Mouse (Mus musculus) adrenal gland, adult 2 months (tissue): ENCODE measurements at regions not wholly inside any gene's neighbourhood (a gene's known extent, or its start where the extent isn't known, plus 50 kb on each side); places are given as distances from the start of the nearest gene placed in this dataset.
A peak's percentile ranks its signal among the peaks of the same experiment; 100 is the strongest.

Experiments used
- DNase-seq: peaks from one replicate; pipeline ENCODE4 v3.0.0; 2021

DNA sequence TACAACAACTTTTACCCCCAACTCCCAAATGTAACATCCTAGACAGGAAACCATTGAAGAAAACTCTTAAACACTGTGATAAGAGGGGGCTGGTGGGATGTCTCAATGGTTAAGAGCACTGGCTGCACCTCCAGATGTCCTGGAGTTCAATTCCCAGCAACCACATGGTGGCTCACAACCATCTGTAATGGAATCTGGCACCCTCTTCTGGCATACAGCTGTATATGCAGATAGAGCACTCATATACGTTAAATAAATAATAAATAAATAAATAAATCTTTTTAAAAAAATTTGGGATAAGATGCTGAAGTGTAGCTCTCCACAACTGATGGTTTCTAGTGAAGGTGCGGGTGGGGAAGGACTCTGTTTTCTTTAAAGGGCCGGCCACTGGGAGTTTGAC lies 69.3 kb downstream of the Kctd15 start:
- DNase-seq: no peak

DNA sequence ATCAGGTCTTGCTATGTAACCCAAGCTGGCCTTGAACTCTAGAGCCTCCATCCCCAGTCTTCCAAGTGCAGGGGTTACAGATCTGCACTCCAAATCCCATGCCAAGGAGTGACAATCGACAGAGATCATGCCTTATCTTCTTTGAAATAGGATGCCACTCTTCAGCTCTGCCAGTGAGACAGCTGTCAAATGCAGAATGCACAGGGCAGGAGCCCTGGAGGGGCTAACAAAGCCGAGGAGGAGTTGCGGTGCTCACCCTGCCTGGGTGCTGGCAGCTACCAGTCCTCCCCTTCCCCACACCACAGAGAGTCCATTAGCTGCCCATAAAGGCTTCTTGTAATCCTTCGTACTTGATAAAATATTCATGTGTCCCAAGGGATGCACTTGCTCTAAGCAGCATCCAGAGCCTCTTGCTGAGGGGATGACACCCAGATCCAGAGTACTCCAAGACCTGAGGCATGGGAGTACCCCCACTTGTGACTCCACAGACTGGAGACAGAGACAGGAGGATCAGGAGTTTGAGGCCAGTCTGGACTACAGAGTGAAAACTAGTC lies 71.1 kb downstream of the Kctd15 start:
- no peak for DNase-seq

DNA sequence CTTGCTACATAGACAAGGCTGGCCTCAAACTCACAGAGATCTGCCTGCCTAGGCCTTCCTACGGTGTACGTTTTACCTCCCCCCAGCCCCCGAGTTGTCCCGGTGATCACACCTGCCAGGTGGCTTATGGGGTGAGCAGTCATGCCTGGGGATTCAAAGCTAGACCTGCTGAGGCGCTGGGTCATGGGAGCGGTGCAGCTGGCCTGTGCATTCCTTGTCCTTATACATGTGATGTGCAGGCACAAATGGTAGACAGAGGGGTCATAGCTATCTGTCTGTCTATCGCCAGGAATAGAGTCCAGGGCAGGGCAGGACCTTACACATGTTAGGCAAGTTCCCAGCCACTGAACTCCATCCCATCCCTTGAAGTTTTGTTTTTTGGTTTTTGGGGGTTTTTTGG lies 71.7 kb downstream of the Kctd15 start:
- DNase-seq: no peak

DNA sequence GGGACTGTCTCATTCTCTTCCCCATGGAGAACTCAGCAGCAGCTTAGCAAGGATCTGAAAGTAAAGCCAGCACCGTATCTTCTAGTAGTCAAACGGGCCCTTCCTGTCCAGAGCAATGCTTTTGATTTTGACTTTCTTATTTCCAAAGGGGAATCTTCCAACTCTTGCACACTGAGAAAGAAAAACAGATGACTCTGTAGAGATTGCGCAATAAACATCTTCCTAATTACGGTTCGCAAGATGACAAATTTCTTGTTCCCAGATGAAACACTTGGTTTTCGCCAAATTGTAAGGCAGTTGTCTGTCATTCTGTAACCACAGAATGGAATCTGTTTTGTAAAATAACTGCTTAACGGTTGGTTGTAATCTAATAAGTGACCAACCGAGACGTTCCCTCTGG lies 75.7 kb downstream of the Kctd15 start:
- no peak for DNase-seq

DNA sequence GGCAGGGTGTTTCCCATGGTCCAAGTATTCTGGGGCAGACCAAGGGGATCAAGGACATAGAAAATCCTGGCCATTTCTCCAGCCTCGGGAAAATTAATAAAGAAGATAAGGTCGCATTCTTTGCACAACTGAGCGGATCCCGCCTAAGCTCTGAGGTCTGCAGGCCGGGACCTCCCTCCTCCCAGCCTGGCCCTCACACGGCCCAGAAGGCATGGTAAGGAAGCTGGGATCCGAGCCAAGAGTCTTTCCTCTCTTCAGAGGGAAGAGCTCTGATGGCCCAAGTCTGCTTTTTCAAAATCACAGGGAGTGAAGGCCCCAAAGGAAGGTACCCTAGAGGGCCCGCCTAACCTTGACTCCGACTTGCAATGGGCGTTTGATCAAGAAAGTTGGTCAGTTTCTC lies 85.2 kb downstream of the Kctd15 start:
- DNase-seq: peak; percentile 53

DNA sequence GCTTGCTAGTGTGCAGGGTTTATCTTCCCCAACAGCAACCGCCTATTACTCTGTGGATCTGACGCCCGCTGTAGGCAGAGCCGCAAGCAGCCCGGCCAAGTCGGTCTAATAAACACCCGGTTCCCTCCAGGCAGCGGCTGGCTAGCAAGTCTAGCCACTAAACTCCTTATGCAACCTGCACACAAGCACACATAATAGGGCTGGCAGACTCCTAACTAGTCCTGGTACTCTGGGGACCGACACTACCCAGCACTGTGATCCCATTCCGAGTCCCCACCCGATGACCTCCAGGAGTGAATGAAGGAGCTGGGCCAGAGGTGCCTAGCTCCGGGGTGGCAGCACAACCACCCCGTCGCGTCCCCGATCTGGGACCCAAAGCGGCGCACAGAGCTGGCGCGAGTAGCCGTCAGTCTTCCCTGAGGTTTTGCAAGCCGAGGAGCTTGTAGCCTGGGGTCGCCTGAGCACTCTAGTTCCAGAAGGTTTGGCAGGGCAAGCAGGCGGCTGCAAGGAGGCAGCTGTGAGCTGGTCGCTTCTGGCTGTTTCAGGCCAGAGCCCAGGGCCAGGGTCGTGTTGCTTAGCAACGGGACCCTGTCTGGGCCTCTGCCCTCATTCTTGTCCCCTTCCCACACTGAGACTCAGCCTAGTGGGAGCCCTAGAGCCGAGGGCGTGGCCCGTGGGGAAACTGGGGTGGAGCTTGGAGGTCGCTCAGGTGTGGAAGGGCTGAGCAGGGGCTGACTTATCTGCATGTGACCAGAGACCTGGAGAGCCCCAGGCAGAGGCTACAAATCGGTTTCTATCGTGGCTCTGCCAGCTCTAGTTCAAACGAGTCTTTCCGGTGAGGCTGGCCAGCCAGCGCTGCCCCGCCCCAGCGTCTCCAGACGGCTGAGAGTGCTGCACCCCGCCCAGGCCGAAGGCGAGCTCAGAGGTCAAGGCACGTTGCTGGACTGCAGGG lies 86.1 kb downstream of the Kctd15 start:
- DNase-seq: peak; percentile 72

DNA sequence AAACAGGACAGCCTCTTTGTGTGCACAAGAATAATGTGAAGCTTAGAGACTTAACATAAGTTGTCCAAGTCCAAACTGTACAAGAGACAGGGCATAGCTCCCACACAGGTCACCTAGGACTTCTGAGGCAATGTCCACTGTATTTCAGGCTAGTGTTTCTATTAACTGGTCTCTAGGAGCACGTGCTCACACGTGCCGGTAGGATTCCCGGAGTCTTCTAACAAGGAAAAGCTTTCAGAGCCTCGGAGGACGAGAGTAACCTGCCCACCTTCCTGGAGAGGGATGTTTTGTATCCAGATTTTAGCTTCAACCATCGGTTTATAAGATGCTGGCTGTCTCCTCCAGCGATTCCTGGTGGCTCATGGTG lies 86.8 kb downstream of the Kctd15 start:
- no peak for DNase-seq

DNA sequence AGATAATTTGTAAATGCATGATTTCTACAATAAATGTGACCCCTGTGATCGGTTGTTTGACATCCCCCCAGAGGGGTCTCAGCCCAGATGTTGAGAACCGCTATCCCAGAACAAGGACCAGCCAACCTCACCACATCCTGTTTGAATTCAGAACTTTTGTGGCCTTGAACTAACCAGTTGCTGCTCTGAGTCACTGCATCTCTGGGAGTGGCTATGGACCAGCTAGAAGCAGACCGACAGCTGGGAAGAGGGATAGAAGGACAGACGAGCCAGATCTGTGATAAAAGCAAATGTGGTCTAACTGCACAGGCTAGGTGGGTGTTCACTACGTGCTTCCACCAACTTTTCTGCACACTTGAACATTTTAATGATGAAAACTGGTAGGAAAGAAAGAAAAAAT lies 89.0 kb downstream of the Kctd15 start:
- peak; percentile 57 for DNase-seq

DNA sequence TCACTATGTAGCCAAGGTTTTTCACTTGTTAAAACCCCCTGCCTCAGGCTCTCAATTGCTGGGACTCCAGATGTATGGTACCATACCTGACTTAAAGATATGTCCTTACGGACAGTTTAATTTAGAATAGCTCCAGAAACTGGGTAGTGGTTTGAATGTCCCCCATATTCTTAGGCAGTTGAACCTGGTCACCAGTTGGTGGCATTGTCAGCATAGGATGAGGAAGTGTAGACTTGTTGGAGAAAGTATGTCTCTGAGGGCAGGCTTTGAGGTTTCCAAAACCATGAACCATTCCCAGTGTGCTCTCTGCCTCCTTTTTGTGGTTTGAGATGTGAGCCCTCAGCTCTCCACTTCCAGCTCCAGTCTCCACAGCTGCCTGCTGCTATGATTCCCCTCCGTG lies 94.4 kb downstream of the Kctd15 start:
- no peak for DNase-seq

DNA sequence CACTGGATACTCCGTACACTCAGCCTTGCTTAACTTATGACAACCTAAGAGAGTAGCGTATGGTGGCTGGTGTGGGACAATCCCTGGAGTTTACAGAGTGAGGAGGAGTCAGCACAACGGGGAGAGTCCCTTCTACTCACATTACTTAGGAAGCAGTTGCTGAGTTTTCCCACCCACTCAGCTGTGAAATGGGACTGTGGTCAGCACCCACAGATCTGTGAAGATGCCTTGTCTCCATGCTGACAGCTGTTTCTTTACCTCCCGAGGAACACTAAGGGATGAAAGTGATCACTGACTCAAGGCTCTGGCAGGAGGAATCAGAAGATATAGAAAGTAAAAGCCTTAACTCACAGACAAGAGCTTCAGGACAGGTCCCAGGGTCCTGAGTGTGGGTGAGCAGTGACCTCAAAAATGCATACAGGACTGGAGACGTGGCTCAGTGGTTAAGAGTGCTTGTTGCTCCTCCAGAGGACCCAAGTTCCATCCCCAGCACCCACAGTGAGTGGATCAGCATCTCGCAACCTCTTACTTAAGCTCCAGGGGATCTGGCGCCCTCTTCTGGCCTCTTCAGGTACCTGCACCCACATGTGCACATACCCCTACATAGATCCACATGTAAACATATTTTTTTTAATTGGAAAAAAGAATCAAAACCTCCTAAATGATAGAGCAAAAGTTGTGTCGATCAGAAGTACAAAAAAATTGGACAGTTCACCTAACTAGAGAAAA lies 97.8 kb downstream of the Kctd15 start:
- no peak for DNase-seq

DNA sequence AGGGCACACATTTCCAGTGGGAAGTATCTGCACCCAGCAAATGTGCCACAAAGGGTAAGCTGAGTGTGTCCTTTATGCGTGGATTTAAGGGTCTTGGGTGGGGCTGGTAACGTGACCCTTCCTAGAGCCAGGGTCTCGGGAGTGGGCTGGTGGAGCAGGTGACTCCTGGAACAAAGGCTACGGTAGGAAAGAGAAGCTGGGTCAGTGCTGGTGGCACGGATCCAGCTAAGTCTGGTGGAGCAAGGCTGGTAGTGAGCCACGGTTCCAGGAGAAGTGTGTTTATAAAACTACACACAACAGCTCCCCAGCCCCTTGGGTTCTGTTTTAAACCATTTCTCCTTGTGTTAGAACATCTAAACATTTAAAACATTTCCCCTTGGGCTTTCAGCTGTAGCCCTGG lies 101.3 kb downstream of the Kctd15 start:
- DNase-seq: no peak

DNA sequence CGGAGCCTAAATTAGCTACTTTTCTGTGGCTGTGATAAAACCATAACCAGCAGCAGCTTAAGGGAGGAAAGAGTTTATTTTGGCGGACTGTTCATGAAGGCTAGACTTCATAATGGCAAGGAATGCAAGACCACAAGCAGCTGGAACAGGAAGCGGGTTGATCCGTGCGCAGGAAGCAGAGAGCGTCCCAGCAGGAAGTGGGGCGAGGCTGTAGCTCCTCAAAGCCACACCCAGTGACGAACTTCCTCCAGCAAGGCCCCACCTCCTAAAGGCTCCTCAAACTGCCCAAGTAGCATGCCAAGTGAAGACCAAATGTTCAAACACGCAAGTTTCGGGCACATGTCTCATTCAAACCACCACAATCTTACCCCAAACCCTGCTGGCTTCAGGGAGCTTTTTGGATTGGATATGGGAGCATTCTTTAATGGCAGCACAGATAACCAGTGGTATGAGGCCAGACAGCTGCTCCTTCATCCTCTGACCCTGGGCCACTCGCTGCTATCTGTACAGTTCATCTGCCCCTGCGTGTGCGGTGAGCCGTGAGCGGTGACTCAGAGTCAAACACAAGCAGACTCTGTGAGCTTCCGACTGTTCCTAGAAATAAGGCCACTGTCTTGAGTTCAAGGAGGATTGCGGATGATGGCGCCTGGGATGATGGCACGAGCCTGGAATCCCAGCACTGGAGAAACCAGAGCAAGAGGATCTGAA lies 109.8 kb downstream of the Kctd15 start:
- DNase-seq: peak; percentile 40

DNA sequence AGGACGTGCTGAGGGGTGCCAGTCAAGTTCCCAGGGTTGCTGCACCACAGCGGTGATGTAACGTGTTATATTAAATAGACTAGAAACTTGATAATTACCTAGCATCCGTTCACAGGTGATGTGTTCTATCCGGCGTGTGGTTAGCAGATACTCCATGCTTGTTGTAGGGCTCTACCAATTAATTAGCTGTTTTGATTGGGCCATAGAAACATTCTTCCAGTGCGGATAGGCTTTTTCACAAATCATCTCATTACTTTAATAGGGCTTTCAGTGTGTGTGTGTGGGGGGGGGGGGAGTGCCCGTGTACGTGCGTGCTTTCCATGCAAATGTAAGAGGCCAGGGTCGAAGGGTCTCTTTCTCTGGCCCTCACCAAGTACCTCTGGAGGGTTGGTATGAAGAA lies 110.6 kb downstream of the Kctd15 start:
- no peak for DNase-seq

DNA sequence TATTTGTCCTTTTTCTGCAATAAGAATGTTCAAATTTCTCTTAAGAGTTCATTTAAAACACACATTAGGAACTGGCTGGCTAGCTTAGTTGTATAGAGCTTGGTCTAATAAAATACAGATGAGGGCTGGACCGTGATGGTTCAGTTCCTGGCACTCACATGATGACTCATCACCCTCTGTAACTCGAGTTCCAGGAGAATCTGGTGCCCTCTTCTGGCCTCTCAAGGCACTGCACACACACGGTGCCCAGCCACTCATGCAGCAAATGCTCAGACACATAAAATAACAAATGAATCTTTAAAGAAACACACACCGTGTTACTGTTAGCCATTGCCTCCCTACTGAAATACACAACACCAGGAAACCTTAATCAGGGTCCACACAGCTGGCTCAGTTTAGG lies 114.6 kb downstream of the Kctd15 start:
- DNase-seq: no peak

DNA sequence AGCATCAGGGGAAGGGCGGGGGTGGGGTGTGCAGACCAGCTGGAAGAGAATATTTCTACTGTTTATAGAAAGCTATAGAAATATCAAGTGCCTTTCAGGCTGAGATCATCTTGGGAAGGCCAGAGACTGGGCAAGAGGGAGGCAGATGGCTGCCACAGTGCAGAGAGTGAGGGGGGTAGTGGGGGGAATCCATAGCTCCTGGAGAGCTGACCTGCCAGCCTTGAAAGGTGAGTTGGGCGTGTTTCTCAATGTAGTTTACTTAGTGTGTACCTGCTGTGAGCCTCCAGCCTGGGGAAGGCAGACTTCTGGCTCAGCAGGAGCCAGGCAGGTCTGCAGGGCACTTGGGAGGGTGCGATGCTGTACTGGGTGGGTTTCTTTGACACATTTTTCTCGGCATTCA lies 115.5 kb downstream of the Kctd15 start:
- DNase-seq: no peak

DNA sequence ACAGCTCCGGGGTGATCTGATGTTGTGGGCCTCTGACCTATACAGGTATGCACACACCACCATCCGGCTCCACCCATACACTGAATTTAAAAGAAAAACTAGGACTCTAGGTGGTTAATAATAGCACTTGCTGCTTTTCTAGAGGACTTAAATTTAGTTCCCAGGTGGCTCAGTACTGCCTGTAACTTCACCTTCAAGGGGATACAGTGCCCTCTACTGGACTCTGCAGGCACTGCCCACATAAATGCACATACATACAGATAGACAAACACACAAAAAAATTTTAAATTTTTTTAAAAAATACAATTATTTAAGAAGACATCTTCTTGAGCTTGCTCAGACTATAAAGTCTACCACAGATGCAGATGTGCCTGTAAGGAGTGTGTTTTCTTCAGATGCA lies 116.7 kb downstream of the Kctd15 start:
- DNase-seq: no peak

DNA sequence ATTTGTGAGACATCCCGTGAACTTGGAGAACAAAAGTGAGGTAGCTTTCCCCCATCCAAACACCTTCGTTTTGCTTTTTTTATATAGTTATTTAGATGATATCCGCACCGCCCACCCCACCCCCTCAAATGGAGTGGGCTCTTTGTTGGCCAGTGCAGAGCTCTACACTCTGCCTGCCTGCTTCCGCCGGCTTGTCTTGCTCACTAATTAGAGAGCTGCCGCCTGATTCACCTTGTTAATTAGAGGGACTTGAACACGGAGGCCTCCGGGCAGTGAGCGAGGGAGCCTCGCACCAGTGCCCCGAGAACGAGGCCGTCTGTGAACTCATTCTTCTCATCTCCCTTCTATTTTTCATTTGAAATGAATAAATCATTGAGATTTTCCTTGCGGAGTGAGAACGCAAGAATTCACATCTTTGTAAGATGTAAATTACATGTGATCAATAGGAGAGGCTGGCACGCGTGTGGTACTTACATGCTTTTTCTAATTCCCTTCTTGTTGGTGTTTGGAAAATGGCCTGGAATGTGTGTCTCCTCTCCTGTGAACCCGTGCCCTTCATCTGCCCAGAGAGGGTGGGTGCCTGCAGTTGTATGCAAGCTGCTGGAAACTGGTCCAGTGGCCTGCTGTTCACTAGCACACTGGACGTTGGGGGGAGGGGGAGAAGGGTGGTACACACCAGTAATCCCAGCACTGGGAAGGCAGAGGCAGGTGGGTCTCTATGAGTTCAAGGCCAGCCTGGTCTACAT lies 118.0 kb downstream of the Kctd15 start:
- no peak for DNase-seq

DNA sequence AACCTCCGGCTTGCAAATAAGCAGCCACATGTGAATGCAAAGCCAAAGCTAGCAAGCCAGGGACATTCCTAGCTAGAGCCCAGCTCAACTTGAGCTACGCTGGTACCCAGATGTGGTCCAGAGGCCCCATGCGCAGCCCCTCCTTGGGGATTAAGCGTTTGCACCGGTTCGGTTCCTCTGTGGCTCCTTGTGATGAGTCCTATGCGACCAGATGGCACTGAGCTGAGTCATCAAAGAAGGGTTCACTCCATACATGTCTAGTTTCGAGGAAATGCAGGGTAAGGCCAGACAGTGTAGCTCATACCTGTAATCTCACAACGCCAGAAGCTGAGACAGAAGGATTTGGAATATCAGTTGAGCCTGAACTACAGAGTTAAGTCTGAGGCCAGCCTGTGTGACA lies 119.4 kb downstream of the Kctd15 start:
- no peak for DNase-seq

DNA sequence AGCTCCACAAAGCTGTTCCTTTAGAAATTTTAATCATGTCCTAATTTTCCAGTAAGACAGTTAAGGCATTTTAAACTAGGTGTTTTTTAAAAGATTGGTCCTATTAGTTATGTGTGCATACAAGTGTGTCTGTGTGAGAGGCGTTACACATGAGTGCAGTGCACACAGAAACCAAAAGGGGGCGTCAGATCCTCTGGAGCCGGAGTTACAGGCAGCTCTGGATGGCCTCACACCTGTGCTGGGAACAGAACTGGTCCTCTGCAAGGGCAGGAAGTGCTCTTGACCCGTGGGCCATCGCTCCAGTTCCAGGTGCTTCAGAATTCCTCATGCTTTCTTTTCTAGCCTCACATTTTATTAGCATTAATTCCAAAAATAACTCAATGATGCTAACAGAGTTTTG lies 122.3 kb downstream of the Kctd15 start:
- no peak for DNase-seq

DNA sequence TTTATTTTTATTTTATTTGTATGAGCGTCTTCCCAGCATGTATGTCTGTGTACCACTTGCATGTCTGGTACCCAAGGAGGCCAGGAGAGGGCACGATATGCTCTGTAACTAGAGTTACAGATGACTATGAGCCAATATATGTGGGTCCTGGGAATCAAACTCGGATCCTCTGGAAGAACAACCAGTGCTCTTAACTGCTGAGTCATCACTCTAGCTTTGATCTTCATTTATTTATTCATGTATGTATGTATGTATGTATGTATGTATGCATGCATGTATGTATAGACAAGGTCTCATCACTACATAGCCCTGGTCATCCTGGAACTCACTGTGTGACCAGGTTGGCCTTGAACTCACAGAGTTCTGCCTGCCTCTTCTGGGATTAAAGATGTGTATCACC lies 124.9 kb downstream of the Kctd15 start:
- no peak for DNase-seq

DNA sequence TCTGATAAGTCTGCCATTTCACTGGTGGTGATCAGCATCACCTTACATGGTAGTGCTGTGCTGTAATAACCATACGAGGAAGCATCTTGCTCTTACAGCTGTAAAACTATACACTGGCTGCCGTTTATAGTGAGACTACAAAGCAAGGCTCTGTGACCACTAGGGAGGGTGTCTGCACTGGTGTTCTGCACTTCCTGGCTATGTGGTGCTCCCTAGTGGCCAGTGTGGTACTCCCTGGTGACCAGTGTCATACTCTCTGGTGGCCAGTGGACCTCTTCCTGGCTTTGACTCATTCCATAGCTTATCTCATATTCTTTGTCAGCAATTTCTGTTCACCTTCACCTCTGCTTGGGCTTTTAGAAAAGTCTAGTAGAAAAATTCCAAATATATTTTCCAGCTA lies 114.7 kb upstream of the Lsm14a start:
- no peak for DNase-seq

DNA sequence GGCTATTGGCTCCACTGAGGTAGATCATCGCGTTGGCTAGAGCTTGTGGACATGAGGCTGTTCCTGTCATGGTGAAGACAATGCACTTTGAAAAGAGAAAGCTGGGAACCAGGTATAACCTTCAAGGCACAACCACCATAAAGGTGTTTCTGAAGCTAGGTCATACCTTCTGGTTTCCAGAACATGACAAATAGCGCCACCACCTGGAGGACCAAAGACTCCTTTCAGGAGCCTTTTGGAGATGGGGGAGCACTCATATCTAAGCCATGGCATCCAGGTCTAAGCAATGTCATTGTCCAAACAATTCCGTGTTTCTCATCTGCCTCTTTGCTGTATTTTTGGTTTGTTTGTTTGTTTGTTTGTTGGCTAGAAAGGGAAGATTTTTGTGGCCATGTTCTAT lies 113.7 kb upstream of the Lsm14a start:
- no peak for DNase-seq
